Mouse (Mus musculus): ENCODE results near the gene Dst.

DNA sequence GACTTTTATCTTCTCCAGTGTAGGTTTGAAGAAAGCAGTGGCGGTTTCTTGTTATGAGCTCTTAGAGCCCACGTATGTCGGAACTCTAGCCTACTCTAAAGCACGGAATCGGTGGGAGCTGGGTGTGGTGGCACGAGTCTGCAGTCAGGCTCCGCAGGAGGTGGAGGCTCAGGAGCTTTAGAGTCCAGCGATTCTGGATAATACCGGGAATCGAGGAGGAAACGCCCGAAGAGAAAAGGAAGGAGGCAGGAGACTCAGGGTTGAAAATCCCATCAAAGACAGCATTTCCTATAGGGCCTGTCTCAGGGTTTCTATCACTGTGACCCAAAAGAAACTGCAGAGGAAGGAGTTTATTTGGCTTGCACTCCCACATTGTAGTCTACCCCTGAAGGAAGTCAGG, 151.2 kb downstream of the Dst start:
- TF ChIP-seq CTCF (conservative IDR thresholded peaks at IDR 0.05; ENCODE audit: low read length) (no peak), NANOG (IDR thresholded peaks at IDR 0.05; ENCODE audit: borderline replicate concordance, low read length) (no peak)

All from E14TG2a.4 (cell line).